Mouse (Mus musculus) stomach, postnatal 0 days (tissue): ENCODE results near the gene Aif1.

Experiments used
- CTCF ChIP-seq: IDR thresholded peaks from 2 replicates; pipeline ENCODE4 v1.5.1; 2016; ENCODE audit warnings: antibody characterized with exemption, low read depth, mild to moderate bottlenecking, moderate library complexity
- EP300 ChIP-seq: optimal IDR thresholded peaks from 2 replicates; pipeline ENCODE3; 2016; ENCODE audit warnings: antibody characterized with exemption

GRCm38 (mm10) chr17:35157661-35158175, 18.1 kb downstream of the Aif1 start:
- no peak for TF ChIP-seq CTCF
- TF ChIP-seq EP300: no peak
